Comparison of ENCODE assay signal across 22 mouse cellular contexts in the genomic region with DNA sequence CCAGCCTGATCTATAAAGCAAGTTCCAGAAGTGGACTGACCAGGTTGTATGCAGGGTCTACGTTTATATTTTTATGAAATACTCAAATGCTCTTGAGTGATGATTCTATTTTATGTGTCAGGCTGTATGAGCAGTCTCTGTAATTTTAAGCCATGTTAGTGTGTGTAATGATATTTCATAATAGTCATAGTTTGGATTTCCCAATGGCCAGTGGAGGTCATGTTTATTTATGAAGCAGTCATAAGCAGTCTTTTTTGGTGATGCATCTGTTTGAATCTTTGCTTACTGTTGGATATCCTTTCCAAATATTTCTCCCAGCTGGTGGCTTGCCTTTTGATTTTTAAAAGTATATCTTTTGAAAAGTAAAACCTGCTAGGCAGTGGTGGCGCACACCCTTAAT.
"Had no signal": no experiment of that assay in that cellular context is flagged by ENCODE, and none has a peak within 500 bp of the region (broad histone marks: within the 10 kb centered on the region; RNA-seq: fewer than 3 reads in every experiment).

No protein-coding gene starts in this region.

- DNase-seq: gastrocnemius, adult 2 months; gastrocnemius, postnatal 10 days; gastrocnemius, postnatal 25 days; heart, postnatal 4 days; kidney, adult 18-20 months; kidney, adult 8-10 months; kidney, postnatal 10 days; kidney, postnatal 25 days; kidney, postnatal 4 days had no signal

- H3K4me1 ChIP-seq: heart, embryonic 10.5 days; hindbrain, embryonic 12.5 days; intestine, embryonic 15.5 days; limb, embryonic 10.5 days; limb, embryonic 12.5 days had no signal

- H3K4me2 ChIP-seq: heart, embryonic 12.5 days; hindbrain, embryonic 12.5 days; hindbrain, embryonic 14.5 days; intestine, embryonic 15.5 days; limb, embryonic 12.5 days had no signal

- H3K27me3 ChIP-seq: heart, embryonic 12.5 days; hindbrain, embryonic 12.5 days; intestine, embryonic 15.5 days; limb, embryonic 12.5 days had no signal

- H3K4me3 ChIP-seq: gastrocnemius, adult 2 months; heart, embryonic 10.5 days; heart, embryonic 12.5 days; hindbrain, embryonic 10.5 days; hindbrain, embryonic 12.5 days; intestine, embryonic 15.5 days; layer of hippocampus, adult 2 months; left cerebral cortex, adult 2 months; limb, embryonic 10.5 days; limb, embryonic 12.5 days had no signal

- ATAC-seq: forebrain, embryonic 16.5 days; hindbrain, embryonic 16.5 days; intestine, embryonic 15.5 days; intestine, postnatal 0 days had no signal

- H3K9me3 ChIP-seq: heart, embryonic 10.5 days; heart, embryonic 12.5 days; hindbrain, embryonic 10.5 days; hindbrain, embryonic 12.5 days; intestine, embryonic 15.5 days; limb, embryonic 10.5 days; limb, embryonic 12.5 days had no signal

- H3K27ac ChIP-seq: gastrocnemius, adult 2 months; heart, embryonic 10.5 days; hindbrain, embryonic 10.5 days; hindbrain, embryonic 12.5 days; hindbrain, embryonic 14.5 days; intestine, embryonic 15.5 days; layer of hippocampus, adult 2 months; left cerebral cortex, adult 2 months; limb, embryonic 10.5 days; limb, embryonic 12.5 days had no signal

- H3K9ac ChIP-seq: heart, embryonic 12.5 days; hindbrain, embryonic 12.5 days; hindbrain, embryonic 14.5 days; intestine, embryonic 15.5 days; limb, embryonic 12.5 days had no signal

- H3K36me3 ChIP-seq: heart, embryonic 10.5 days; heart, embryonic 12.5 days; hindbrain, embryonic 10.5 days; hindbrain, embryonic 12.5 days; intestine, embryonic 15.5 days; limb, embryonic 10.5 days; limb, embryonic 12.5 days had no signal
